In genomic region chr8:115742646-115743045, GRCm38 (mm10) we compare ENCODE assay signal across 20 mouse cellular contexts. TPM values are rescaled to one million over a fixed set of nuclear protein-coding genes. Genes with fewer than 3 reads are reported as not detected.
A peak's percentile ranks its signal among the peaks of the same experiment; 100 is the strongest.
DNase-seq lines count a peak whose midpoint lies in the region; ATAC-seq and TF ChIP-seq lines count a peak whose summit lies in the region.
"Had no signal": no experiment of that assay in that cellular context is flagged by ENCODE, and none has a peak within 500 bp of the region (broad histone marks: within the 10 kb centered on the region; RNA-seq: fewer than 3 reads in every experiment).

No protein-coding gene starts in this region.

- 93% methylated on average over 6 of the region's 6 CpGs for WGBS in midbrain, embryonic 13.5 days

- no peak for TF ChIP-seq POLR2A in myocyte (IDR thresholded peaks at IDR 0.05; ENCODE audit: insufficient read length, low read depth)

- H3K9me3 ChIP-seq in midbrain, embryonic 13.5 days, result no peaks in the 10 kb centered on the region
- H3K9me3 ChIP-seq: embryonic facial prominence, embryonic 12.5 days; heart, embryonic 12.5 days had no signal

- H3K36me3 ChIP-seq in myocyte (ENCODE audit: control insufficient read depth, insufficient read depth), result no peaks in the 10 kb centered on the region
- no peaks in the 10 kb centered on the region for H3K36me3 ChIP-seq in midbrain, embryonic 13.5 days
- H3K36me3 ChIP-seq: embryonic facial prominence, embryonic 12.5 days; heart, embryonic 12.5 days had no signal

- no peak overlapping the region for H3K9ac ChIP-seq in midbrain, embryonic 13.5 days (replicated peaks)
- H3K9ac ChIP-seq: embryonic facial prominence, embryonic 12.5 days; heart, embryonic 12.5 days had no signal

- no peaks in the 10 kb centered on the region for H3K27me3 ChIP-seq in myocyte (ENCODE audit: control insufficient read depth, insufficient read depth, insufficient read length)
- no peaks in the 10 kb centered on the region for H3K27me3 ChIP-seq in midbrain, embryonic 13.5 days
- H3K27me3 ChIP-seq: embryonic facial prominence, embryonic 12.5 days; heart, embryonic 12.5 days had no signal

- H3K4me2 ChIP-seq in myocyte (ENCODE audit: low read depth), result no peak overlapping the region
- H3K4me2 ChIP-seq in midbrain, embryonic 13.5 days (replicated peaks), result no peak overlapping the region
- H3K4me2 ChIP-seq: embryonic facial prominence, embryonic 12.5 days; heart, embryonic 12.5 days; midbrain, embryonic 11.5 days had no signal

- no peak overlapping the region for H3ac ChIP-seq in myocyte (ENCODE audit: control insufficient read depth, insufficient read length)

- ATAC-seq in common myeloid progenitor, adult 5-6 weeks (replicated peaks; ENCODE audit: low read depth, poor library complexity, severe bottlenecking), result peak; percentile 74
- ATAC-seq in midbrain, embryonic 13.5 days, result no peak

- no peak overlapping the region for H3K4me3 ChIP-seq in myocyte
- H3K4me3 ChIP-seq in midbrain, embryonic 13.5 days (replicated peaks), result no peak overlapping the region
- H3K4me3 ChIP-seq: embryonic facial prominence, embryonic 12.5 days; heart, embryonic 12.5 days had no signal

- peak; percentile 27 for DNase-seq in layer of hippocampus, adult 9-11 months
- DNase-seq in layer of hippocampus, adult 9-10 months (ENCODE audit: low spot score), result no peak
- DNase-seq in CD4-positive, CD25-positive, alpha-beta regulatory T cell, adult 2 months (ENCODE audit: low read depth, low spot score), result peak; percentile 39
- no peak for DNase-seq in cerebellum, adult 11-12 months
- DNase-seq: adrenal gland, postnatal 36 days; cerebellum, adult 11 months; gastrocnemius, postnatal 36 days; heart, postnatal 36 days; kidney, adult 18-20 months; kidney, postnatal 25 days; liver; lung, adult 18-20 months; lung, postnatal 36 days; thymus, postnatal 36 days had no signal

- no peaks in the 10 kb centered on the region for H3K4me1 ChIP-seq in midbrain, embryonic 13.5 days (replicated peaks)
- H3K4me1 ChIP-seq: embryonic facial prominence, embryonic 12.5 days; heart, embryonic 12.5 days had no signal

- H3K79me2 ChIP-seq in myocyte (ENCODE audit: control insufficient read depth, insufficient read depth), result no peaks in the 10 kb centered on the region

- H3K27ac ChIP-seq in midbrain, embryonic 13.5 days, result no peak overlapping the region
- H3K27ac ChIP-seq: embryonic facial prominence, embryonic 12.5 days had no signal

TF ChIP-seq in myocyte, 11 proteins besides CTCF, POLR2A, EP300 and RAD21:
- TF ChIP-seq MYOD1 (IDR thresholded peaks at IDR 0.05; ENCODE audit: control insufficient read depth in 1 of 3, insufficient read length in 2 of 3, low read depth in 2 of 3), result peak in 2 of 3 experiments; percentile 9 to 16
- TF ChIP-seq E2F4 (IDR thresholded peaks at IDR 0.05; ENCODE audit: insufficient read depth), result no peak

RNA-seq across cellular contexts. Expression of gene Maf, which starts 35.1 kb away (rescaled TPM):
- total RNA-seq in common myeloid progenitor, adult 5-6 weeks (2017), result 0.18 and 0.34 TPM in 2 replicates
- 3.7 TPM for polyA plus RNA-seq in myocyte (2012; fragmentation: generic; extraction: Trizol)
- 5.0 and 5.6 TPM in 2 replicates for polyA plus RNA-seq in midbrain, embryonic 13.5 days (2015; fragmentation: Nextera tagmentation; extraction: Ambion mirVana)

Comparison
In these comparisons a context has a peak if more than half of its experiments do, and no peak if none do; other contexts are left out.
1. DNase-seq: peak in layer of hippocampus, adult 9-11 months (single experiment) and CD4-positive, CD25-positive, alpha-beta regulatory T cell, adult 2 months (single experiment); none in layer of hippocampus, adult 9-10 months (single experiment) and cerebellum, adult 11-12 months (single experiment).